Mouse (Mus musculus): ENCODE measurements around the gene Tekt4. TPM values are rescaled to one million over a fixed set of nuclear protein-coding genes. Genes with fewer than 3 reads are reported as not detected.

Tekt4 gene
- total RNA-seq, 2 experiments from 2014 or later: not detected

DNA sequence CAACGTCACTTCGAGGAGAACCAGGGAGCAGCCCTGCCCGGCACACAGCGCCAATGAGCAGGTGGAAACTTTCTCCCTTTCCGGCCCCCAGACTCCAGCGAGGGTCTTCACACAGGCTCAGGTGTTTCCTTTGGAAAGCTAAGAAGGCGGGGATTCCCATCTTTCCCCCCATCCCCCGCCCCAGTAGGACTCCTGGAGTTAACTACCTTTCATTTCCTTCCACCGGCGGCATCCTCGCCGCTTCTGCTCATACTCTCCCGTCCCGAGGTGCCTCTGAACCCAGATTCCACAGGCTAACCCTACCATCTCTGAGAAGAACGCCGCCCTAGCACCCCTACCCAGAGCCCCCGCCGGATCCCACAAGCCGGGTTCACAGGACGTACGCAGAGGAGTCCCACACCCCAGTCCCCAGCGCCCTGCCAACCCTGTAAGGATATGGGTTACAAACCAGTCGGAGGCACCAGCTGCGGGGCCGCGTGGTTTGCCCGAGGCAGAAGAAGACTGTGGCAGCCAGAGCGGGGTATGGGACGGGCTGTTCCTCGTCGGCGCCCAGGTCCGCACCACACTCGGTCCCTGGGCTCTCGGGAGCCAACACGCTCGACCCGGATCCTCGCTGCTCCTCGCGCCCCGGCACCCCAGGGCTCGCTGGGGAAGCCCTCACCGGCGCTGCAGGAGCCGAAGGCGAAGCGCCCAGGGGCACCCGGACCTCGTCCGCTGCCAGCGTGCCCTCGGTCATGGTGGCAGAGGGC is 21.8 kb upstream of the Tekt4 start:
- DNase-seq (ENCODE audit: low spot score): no peak

DNA sequence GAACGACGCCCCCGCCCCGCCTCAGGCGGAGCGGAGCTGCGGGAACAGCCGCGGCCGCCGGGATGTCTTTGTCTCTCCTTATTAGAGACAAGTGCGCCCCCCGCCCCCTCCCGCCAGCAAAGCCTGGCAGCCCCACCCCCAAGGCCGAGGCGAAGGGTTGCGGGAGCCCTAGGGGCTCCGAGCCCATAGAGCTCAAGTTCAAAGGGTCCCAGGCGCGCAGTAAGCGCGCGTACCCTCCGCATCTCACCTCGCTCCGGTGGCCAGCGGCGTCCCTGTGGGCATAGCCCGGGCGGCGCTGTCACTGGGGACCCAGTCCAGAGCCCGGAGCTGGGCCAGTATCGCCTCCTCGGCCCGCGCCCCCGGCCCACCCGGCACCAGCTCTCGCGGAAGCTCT is 21.2 kb upstream of the Tekt4 start:
- DNase-seq (ENCODE audit: low spot score): no peak

DNA sequence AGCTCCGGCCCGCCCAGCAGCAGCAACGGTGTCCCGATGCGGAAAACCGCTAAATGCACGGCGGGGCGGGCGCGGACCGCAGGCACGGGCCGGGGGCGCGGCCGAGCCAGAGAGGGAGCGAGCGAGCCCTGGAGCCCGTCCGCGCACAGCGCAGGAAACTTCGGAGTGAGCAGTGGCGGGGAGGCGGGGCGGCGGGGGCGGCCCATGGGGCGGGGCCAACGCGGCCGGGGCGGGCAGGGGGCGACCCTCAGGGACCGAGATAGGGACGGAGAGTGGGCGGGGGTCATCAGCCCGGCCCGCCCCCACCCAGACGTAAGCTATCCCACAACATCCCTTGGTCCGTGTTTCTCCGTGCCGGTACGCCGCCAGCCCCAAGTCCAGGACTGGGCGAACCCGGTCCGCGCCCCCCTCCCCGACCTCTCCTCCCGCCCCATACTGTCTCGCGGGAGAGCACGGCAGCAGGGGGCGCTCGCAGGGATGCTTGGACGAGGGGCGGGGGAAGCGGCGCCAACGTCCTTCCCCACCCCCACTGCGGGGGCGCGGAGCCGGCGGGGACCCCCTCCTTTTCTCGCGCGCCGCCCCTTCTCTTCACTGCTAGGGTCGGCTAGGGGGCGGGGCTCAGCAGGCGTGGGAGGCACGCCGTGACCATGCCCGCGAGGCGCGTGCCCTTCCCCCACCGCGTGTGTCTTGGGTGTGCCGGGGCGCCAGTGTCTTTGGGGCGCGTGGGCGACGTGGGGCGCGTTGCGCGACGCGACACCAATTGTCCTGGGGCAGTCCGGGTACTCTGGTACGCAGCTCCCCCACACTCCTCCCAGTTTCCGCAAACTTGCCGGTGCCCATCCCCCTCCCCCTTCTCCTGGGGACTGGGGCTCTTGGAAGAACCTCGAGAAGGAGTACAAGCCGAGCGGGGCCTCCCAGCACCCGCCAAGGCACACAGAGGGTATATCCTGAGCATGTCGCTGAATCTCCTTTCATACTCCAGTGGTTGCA is 20.5 kb upstream of the Tekt4 start, which contains the start of gene Cacna1h:
Gene Cacna1h (minus strand): TSS at position 167 of the 990 bp plus-strand sequence.
- no peak for DNase-seq (ENCODE audit: low spot score)

DNA sequence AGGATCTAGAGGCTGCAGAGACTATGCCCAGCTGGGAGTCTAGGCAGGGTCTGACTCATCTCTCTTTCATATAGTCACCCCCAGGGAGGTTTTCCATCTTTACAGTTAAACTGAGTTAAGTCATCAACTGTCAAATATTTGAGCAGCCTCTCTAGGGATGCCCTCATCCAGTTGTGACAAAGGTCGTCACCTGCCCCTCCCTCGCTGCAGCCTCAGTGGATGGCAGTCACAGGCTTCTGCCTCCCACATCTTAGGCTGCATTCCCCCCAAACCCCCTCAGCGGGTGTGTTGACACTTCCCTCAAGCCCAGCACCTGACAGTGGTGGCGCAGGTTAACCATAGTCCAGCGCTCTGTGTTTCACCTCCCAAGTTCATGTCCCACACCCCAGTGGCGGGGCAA is 13.0 kb upstream of the Tekt4 start:
- DNase-seq (ENCODE audit: low spot score): no peak

DNA sequence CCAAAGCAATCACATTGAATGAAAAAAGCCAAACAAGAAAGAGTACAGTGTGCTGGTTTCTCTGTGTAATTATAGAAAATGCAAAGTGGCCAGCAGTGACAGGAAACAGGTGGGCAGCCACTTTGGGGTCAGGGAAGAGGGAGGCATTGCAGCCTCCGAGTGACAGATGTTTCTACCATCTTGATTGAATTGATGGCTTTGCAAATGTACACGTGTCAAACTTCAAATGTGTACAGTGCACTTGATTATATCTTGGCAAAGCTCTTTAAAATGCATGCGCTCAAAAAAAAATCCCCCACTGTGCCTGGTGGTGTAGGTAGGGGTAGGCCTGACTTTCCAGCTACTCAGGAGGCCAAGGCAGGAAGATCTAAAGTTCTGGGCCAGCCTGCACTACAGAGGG is 11.5 kb upstream of the Tekt4 start:
- DNase-seq (ENCODE audit: low spot score): no peak

DNA sequence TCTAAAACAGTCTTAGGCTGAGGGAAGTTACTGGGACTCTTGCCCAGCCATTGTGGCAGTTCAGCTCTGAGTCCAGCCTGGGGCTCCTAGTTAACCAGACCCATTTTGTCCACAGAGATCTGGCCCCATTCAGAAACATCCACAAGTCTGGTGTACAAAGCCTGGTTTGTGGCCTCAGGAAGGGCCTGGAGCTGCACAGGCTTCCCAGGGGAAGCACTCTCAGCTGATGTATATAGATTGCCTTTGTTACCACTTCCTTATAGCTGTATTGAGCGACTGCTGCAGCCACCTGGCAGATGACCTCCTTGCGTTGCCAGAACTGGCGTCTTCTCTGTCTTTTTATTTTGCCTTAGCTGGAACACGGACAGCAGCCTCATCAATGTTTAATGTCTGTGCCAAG is 9.3 kb upstream of the Tekt4 start:
- DNase-seq (ENCODE audit: low spot score): no peak

DNA sequence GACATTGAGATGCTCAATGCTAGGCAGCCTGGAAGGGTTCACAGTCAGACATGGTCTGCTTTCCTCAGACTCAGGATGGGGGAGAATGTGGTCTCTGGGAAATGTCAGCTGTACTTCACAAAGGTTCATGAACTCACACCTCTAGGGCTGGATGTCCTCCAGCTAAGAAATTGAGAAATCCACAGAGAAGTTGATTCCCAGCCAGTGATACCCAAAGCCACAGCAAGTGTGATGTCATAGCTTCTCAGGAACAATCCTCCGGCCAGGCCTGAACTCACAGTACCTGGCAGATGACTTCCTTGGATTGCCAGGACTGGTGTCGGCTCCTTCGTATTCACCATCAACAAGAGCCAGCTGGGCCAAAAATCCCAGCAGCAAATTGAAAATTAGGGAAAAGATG is 8.6 kb upstream of the Tekt4 start:
- no peak for DNase-seq (ENCODE audit: low spot score)

DNA sequence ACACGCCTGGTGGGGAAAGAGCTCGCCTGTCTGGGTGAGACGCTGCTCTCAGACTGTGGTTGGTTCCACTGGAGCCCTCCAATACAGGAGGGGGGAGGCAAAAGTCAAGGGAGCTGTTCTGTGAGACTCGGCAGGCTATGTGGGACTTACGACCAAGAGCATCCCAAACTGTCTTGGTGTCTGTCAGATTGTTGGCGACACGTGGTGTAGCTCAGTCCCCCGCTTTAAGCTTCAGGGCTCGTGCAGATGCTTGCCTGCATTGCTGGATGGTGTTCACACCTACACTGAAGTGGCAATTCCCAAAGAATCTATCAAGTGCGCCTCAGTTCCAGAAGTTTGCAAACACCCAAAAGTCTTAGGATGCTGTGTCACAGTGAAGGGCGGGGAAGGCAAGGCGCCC is 6.5 kb upstream of the Tekt4 start:
- no peak for DNase-seq (ENCODE audit: low spot score)

DNA sequence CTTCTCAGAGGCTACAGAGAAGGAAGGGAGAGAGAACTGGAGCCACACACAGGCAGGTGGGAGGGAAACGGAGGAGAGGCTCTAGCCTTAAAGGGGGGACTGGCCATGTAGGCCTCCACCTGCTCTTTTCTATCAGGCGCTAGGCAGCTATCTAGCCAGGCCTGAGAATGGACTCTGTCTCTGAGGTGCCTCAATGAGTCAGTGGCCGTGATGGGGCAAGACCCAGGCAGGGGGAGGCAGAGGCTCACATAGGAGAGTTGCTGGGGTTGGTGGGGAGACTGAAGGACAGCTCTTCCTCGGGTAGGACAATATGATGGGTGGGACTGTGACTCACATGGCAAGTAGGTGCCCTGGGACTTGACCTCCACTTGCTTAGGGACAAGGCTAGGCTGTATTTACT is 4.1 kb upstream of the Tekt4 start:
- no peak for DNase-seq (ENCODE audit: low spot score)

DNA sequence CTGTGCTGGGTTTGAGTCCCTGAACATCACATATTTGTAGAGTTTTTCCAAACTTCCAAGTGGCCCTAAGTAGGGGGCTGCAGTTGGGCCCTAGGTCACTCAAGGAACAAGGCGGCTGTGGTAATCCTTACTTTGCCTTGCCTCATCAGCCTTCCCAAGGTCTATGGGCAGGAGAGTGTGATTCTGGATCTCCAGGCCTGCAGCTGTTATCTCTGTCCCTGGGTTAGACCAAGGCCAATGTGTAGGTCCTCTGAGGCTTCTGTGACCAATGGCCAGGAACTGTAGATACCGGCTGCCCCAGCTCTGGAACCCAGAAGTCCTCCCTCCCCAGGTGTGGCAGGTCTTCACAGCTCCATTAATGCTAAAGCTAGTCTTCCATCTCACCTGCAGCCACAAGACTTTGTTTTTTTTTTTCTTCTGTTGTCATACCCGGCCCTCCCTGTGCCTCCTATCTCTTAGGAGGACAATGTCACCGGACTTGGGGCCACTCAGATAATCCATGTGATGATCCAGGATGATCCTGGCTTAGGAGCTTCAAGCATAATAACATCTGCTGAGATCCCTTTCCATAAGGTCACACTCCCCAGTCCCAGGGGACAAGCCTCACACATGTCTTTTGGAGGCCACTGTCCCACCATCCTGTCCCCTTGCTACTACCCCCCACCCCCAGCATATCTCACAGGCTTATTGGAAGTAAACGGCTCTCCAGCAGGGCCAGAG is 2.0 kb upstream of the Tekt4 start:
- DNase-seq (ENCODE audit: low spot score): no peak

DNA sequence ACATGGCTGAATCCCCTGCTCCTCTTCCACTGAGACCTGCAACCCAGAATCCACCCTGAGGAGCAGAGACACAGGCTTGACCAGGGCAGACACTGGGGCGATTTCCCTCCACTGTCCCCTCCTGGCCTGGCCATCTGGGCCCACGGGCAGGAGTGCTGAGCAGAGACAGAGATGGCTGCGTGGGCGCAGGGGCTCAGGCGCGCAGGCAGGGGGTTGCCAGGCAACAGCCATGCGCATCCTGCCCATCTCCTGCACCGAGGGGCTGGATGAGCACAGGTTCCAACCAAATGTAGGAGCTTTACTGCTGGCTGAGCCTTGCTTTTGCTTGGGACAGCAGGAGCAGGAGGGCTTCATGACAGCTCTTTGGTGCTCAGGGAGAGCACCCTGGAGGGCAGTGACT is 2.1 kb downstream of the Tekt4 start:
- DNase-seq (ENCODE audit: low spot score): no peak

DNA sequence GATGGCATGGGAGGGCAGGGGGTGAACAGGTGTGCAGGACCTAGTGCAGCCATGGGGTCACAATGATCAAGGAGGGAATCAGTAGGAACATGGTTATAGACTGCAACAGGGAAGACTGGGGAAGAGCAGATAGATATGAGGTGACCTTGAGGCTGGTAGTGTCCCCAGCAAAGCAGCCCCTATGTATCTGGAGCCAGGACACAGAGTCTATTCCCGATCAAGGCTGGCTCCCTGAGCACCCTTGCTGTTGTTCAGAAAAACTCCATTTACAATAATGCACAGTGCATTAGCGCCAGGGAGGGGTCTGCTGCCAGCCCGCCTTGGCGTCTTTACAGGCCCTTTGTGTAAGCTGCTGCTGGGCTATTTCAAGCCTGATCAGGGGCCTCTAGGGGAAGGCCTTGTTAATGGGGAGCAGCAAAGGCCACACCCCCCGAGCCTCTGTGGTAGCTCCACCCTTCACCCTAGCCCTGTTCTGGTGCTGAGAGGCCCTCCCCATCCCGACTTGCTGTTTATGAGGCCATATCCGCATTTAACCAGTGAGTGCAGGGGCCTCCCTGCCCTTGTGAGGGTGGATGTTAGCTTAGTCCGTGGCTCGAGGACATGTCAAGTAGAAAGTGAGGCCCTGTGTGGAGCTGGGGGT is 7.9 kb downstream of the Tekt4 start:
- no peak for DNase-seq (ENCODE audit: low spot score)

DNA sequence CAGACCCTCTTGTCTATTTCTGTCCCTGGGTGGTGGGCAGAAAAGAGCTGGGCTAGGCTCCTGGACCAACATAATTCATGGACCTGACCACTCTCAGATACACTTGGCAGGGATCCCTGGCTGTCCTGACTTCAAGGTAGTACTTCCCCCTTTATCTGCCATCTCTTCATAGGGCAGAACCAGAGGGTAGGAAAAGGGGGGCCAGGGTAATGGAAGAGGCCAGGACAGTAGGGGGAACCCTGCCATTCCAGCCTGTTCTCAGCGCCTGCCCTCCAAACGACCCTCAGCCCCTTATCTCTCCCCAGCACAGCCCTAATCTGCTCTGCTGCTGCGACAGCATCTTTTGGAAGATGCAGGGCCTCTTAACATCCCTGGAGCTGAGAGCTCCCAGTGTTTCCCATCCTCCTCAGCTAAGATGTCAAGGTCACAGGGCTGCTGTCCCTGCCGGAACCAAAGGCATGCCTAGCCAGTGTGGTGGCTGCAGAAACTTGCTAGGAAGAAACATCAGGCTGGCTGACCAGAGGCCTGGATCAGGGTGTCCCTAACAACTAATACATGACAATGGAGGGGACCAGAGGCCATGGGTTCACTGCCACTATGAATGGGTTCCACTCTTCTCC is 9.0 kb downstream of the Tekt4 start:
- no peak for DNase-seq (ENCODE audit: low spot score)

DNA sequence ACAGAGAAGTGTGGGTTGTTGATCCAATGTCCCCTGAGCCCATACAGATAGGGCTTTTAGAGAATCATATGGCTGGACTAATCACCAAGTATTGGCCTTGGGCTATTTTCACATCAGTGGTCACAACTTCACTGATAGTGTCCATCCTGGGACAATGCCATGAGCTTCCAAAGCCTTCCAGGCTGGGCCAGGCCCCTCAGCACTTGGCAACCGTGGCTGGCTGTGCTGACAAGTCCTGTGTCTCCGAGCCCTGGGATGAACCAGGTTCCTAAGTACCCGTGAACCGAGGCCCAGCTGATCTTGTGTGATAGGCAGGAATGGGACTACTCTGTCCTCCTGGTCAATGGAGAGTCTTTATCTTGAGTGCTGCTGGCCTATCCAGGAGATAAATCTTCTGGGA is 9.7 kb downstream of the Tekt4 start:
- DNase-seq (ENCODE audit: low spot score): no peak

DNA sequence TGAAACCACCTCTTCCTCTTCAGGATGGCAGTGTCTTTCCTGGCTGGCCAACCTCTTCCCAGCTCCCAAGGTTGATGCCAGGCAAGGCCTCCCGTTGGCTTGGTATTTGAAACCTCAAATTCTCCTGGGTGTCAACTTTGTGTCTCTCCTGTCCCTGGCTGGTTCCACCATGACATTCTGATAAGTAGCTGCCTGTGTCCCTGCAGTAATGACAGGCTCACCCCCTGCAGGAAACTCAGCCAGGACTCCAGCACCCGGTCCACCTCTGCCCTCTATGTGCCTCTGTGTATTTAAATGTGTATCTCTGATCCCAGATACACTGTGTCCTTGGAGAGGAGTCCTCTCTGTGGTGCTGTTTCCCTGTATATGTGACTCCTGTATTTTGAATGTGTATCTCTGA is 11.8 kb downstream of the Tekt4 start:
- no peak for DNase-seq (ENCODE audit: low spot score)

DNA sequence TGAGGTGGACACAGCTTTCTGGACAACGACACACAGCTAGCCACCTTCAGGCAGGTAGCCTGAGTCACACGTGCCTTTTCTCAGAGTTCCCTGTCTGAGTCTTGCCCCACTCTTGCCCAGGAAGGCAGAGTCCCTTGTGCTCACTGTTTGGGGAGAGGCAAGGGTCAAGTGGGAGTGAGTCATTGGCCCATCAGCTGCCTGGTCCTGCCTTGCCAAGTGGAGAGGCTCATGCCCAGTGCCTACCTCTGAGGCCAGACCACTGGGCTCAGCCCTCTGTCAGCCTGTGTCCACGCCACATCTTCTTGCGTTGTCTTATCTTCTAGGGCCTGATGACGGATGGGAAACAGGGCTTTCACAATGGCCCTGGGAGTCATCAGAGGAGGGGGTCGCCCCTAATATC is 13.4 kb downstream of the Tekt4 start:
- no peak for DNase-seq (ENCODE audit: low spot score)

DNA sequence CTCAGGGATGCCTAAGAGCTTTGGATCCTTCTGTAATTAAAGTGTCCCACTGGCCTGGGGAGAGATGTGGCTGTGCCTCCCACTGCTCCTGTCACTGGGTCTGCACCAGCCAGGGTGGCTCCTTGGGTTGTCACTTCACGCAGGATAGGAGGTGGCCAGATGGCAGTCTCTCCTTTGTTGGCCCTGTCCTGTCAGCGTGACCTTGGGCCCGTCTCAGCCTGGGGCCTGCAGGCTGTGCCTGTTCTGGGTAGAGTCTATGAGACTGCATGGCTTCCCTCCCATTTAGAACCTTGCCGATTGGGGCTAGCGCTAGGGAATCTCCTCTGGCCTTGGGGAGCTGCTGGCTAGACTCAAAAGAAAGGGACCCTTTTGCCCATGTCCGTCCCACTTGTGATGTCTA is 13.9 kb downstream of the Tekt4 start:
- DNase-seq (ENCODE audit: low spot score): no peak

DNA sequence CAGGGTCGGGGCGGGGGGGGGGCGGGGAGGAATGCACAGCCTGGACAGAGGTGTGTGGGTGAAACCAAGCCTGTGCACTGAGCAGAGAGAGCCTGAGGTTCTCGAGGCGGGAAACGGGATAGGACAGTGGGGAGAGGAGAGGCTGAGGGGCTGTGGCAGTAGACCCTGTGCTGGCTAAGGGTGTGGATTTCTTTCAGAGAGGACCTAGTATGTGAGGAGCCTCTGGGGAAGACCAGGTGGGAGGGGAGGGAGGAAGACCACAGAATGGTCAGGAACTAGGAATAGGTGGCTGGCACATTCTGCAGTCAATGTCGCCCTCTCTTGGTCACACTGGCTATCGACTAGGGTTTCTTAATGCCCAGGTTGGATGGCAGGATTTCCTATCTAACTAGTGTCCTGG is 15.4 kb downstream of the Tekt4 start:
- peak; percentile 44 for DNase-seq (ENCODE audit: low spot score)

DNA sequence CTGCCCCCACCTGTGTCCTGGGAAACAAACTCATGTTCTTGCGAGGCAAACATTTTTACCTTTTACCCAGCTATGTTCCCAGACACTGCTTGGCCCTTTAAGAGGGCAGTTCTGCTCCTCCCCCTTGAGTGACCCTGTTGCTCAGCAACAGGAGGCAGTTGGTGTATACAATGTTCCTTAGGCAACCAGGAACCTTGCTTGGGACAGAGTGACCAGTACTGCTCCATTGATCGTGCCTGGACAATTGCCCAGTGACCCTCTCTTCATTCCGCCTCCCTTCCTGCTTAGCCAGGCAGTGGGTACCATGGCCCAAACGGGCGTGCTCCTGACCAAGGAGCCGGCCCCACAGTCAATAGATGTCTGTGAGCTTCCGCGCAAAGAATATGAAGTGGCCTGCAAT is 17.0 kb downstream of the Tekt4 start:
- no peak for DNase-seq (ENCODE audit: low spot score)

DNA sequence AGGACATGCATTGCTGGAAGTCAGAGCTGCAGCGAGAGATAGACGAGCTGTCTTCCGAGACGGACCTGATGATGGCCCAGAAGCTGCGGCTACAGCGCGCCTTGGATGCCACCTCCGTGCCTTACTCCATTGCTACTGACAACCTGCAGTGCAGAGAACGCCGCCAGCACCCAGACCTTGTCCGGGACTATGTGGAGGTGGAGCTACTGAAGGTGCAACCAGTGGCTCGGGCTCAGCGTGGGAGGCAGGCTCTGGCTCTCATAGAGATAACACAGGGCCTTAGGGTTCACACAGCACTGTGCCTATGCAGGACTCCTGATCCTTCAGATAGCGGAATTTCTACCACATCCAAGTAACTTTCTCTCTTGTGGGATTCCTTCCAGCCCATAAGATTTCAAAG is 17.6 kb downstream of the Tekt4 start:
- DNase-seq (ENCODE audit: low spot score): no peak

Measured in gastrocnemius, adult 18-20 months (tissue).